Mouse (Mus musculus) lung, embryonic 16.5 days (tissue): Measurements from ENCODE around the gene Tmem215. TPM values are rescaled to one million over a fixed set of nuclear protein-coding genes. Genes with fewer than 3 reads are reported as not detected.

Experiments
- ATAC-seq: fragments of 200-750 bp; cut with Nextera tagmentation; 2 replicates; pipeline ENCODE4 v1.8.0; 2017; ENCODE audit warnings: low read depth, mild to moderate bottlenecking, moderate library complexity
- H3K27ac ChIP-seq: fragments of 300-500 bp; sonication (generic); 2 replicates; pipeline ENCODE4 v1.5.1; 2014; ENCODE audit warnings: mild to moderate bottlenecking, control low read depth, low read length
- H3K27me3 ChIP-seq: fragments of 300-500 bp; sonication (generic); 2 replicates; pipeline ENCODE4 v1.6.1; 2014; ENCODE audit warnings: low read depth, low read length, mixed read lengths; ENCODE audit not compliant: control insufficient read depth, insufficient read depth
- H3K36me3 ChIP-seq: fragments of 300-500 bp; sonication (generic); 2 replicates; pipeline ENCODE4 v1.6.1; 2014; ENCODE audit warnings: low read length; ENCODE audit not compliant: control insufficient read depth, insufficient read depth
- H3K4me1 ChIP-seq: fragments of 300-500 bp; sonication (generic); replicated peaks from 2 replicates; pipeline ENCODE4 v1.6.1; 2014; ENCODE audit warnings: low read length, mixed read lengths; ENCODE audit not compliant: control insufficient read depth, insufficient read depth
- H3K4me2 ChIP-seq: fragments of 300-500 bp; sonication (generic); 2 replicates; pipeline ENCODE4 v1.6.1; 2014; ENCODE audit warnings: low read depth, low read length, control low read depth
- H3K4me3 ChIP-seq: fragments of 300-500 bp; sonication (generic); 2 replicates; pipeline ENCODE4 v1.5.1; 2014; ENCODE audit warnings: mild to moderate bottlenecking, low read length, control low read depth
- H3K9ac ChIP-seq: fragments of 300-500 bp; sonication (generic); 2 replicates; pipeline ENCODE4 v1.6.1; 2014; ENCODE audit warnings: low read length, control low read depth
- H3K9me3 ChIP-seq: fragments of 300-500 bp; sonication (generic); 2 replicates; pipeline ENCODE4 v1.6.1; 2016; ENCODE audit warnings: low read length; ENCODE audit not compliant: control insufficient read depth
- WGBS: fragments of 180-500 bp; shearing (Covaris S2); extraction: QIAGEN DNeasy Blood & Tissue Kit; methylation state at CpG from one replicate; pipeline ENCODE4 v1.1.7; 2014; 5-methylcytosine and 5-hydroxymethylcytosine counted together
- polyA plus RNA-seq: library from polyadenylated mRNA; unstranded; fragments of >200 nt; fragmentation: Nextera tagmentation; extraction: Ambion mirVana; gene quantifications from 2 replicates; pipeline ENCODE4 v1.2.1, GENCODE M21; 2015

The Tmem215 gene
- polyA plus RNA-seq = 0.63 and 0.68 TPM in 2 replicates

- Histone ChIP-seq H3K36me3 (no peaks in the 10 kb centered on the region), H3K4me3 (peak within 1 kb of the TSS; percentile 33), H3K9ac (peak within 1 kb of the TSS; percentile 8; the same call in 1 of the 2 replicates), H3K27me3 (peaks cover 25% of the 10 kb centered on the region), H3K4me1 (no peaks in the 10 kb centered on the region), H3K9me3 (no peaks in the 10 kb centered on the region), H3K4me2 (peak within 1 kb of the TSS; percentile 56), H3K27ac (no peak within 1 kb of the TSS)
- no peak for ATAC-seq
- 76% methylated on average over 10 of the region's 10 CpGs for WGBS
Observed at GRCm38 (mm10) chr4:40471880-40472279, at the start of gene Tmem215. Gene Tmem215, plus strand, starts transcription at chr4:40472180.

GRCm38 (mm10) chr4:40431916-40432315 lies 40.1 kb upstream of the Tmem215 start:
- Histone ChIP-seq H3K36me3 (no peaks in the 10 kb centered on the region), H3K27ac (no peak overlapping the region), H3K27me3 (no peaks in the 10 kb centered on the region), H3K9ac (no peak overlapping the region), H3K9me3 (no peaks in the 10 kb centered on the region; the same call in 1 of the 2 replicates), H3K4me1 (no peaks in the 10 kb centered on the region), H3K4me2 (no peak overlapping the region), H3K4me3 (no peak overlapping the region)
- no peak for ATAC-seq
- 62% methylated on average over 5 of the region's 5 CpGs for WGBS

GRCm38 (mm10) chr4:40433379-40433778 lies 38.6 kb upstream of the Tmem215 start:
- H3K9ac ChIP-seq = no peak overlapping the region
- H3K36me3 ChIP-seq = no peaks in the 10 kb centered on the region
- no peak overlapping the region for H3K27ac ChIP-seq
- WGBS = 63% methylated on average over 3 of the region's 3 CpGs
- ATAC-seq = no peak
- no peaks in the 10 kb centered on the region; the same call in 1 of the 2 replicates for H3K9me3 ChIP-seq
- no peaks in the 10 kb centered on the region for H3K4me1 ChIP-seq
- H3K27me3 ChIP-seq = no peaks in the 10 kb centered on the region
- H3K4me3 ChIP-seq = no peak overlapping the region
- no peak overlapping the region for H3K4me2 ChIP-seq

- WGBS = 41% methylated on average over 1 of the region's 1 CpGs
- Histone ChIP-seq H3K9ac (no peak overlapping the region), H3K4me2 (no peak overlapping the region), H3K4me3 (no peak overlapping the region), H3K4me1 (no peaks in the 10 kb centered on the region), H3K36me3 (no peaks in the 10 kb centered on the region), H3K9me3 (no peaks in the 10 kb centered on the region; the same call in 1 of the 2 replicates), H3K27ac (no peak overlapping the region), H3K27me3 (no peaks in the 10 kb centered on the region)
- ATAC-seq = no peak
Observed at GRCm38 (mm10) chr4:40434388-40434787, 37.6 kb upstream of the Tmem215 start.

GRCm38 (mm10) chr4:40443565-40443964 lies 28.4 kb upstream of the Tmem215 start:
- Histone ChIP-seq H3K9ac (no peak overlapping the region), H3K27me3 (no peaks in the 10 kb centered on the region), H3K4me3 (no peak overlapping the region), H3K4me1 (no peaks in the 10 kb centered on the region), H3K36me3 (no peaks in the 10 kb centered on the region), H3K4me2 (no peak overlapping the region), H3K27ac (no peak overlapping the region), H3K9me3 (no peaks in the 10 kb centered on the region)
- 90% methylated on average over 9 of the region's 9 CpGs for WGBS
- ATAC-seq = no peak

- Histone ChIP-seq H3K27me3 (peaks cover 25% of the 10 kb centered on the region), H3K27ac (no peak overlapping the region), H3K36me3 (no peaks in the 10 kb centered on the region), H3K9ac (peak overlapping the region; percentile 8; the same call in 1 of the 2 replicates), H3K9me3 (no peaks in the 10 kb centered on the region), H3K4me1 (no peaks in the 10 kb centered on the region), H3K4me2 (peak overlapping the region; percentile 56), H3K4me3 (peak overlapping the region; percentile 33)
- 3% methylated on average over 47 of the region's 55 CpGs for WGBS
- peak; percentile 81 for ATAC-seq
Observed at GRCm38 (mm10) chr4:40472700-40473530, 935 bp downstream of the Tmem215 start.

GRCm38 (mm10) chr4:40473911-40474310 lies 1.9 kb downstream of the Tmem215 start:
- peaks cover 25% of the 10 kb centered on the region for H3K27me3 ChIP-seq
- H3K4me1 ChIP-seq = no peaks in the 10 kb centered on the region
- no peak overlapping the region for H3K9ac ChIP-seq
- no peak; the same call in 1 of the 2 replicates for ATAC-seq
- H3K9me3 ChIP-seq = no peaks in the 10 kb centered on the region
- H3K27ac ChIP-seq = no peak overlapping the region
- H3K36me3 ChIP-seq = no peaks in the 10 kb centered on the region
- H3K4me2 ChIP-seq = no peak overlapping the region
- H3K4me3 ChIP-seq = no peak overlapping the region
- WGBS = 81% methylated on average over 9 of the region's 9 CpGs

- no peak for ATAC-seq
- no peak overlapping the region for H3K27ac ChIP-seq
- no peak overlapping the region for H3K4me2 ChIP-seq
- H3K9me3 ChIP-seq = no peaks in the 10 kb centered on the region
- H3K27me3 ChIP-seq = peaks cover 8% of the 10 kb centered on the region
- H3K9ac ChIP-seq = no peak overlapping the region
- H3K36me3 ChIP-seq = no peaks in the 10 kb centered on the region
- WGBS = 84% methylated on average over 5 of the region's 5 CpGs
- no peaks in the 10 kb centered on the region for H3K4me1 ChIP-seq
- no peak overlapping the region for H3K4me3 ChIP-seq
Observed at GRCm38 (mm10) chr4:40477963-40478362, 6.0 kb downstream of the Tmem215 start.

- H3K9ac ChIP-seq = no peak overlapping the region
- no peak overlapping the region for H3K4me2 ChIP-seq
- H3K27me3 ChIP-seq = no peaks in the 10 kb centered on the region
- H3K9me3 ChIP-seq = no peaks in the 10 kb centered on the region
- WGBS = 64% methylated on average over 6 of the region's 6 CpGs
- no peaks in the 10 kb centered on the region for H3K36me3 ChIP-seq
- no peak overlapping the region for H3K4me3 ChIP-seq
- H3K27ac ChIP-seq = no peak overlapping the region
- no peak for ATAC-seq
- H3K4me1 ChIP-seq = no peaks in the 10 kb centered on the region
Observed at GRCm38 (mm10) chr4:40486546-40486945, 14.6 kb downstream of the Tmem215 start.
